17 mouse cellular contexts compared by ENCODE assay signal in the genomic region with DNA sequence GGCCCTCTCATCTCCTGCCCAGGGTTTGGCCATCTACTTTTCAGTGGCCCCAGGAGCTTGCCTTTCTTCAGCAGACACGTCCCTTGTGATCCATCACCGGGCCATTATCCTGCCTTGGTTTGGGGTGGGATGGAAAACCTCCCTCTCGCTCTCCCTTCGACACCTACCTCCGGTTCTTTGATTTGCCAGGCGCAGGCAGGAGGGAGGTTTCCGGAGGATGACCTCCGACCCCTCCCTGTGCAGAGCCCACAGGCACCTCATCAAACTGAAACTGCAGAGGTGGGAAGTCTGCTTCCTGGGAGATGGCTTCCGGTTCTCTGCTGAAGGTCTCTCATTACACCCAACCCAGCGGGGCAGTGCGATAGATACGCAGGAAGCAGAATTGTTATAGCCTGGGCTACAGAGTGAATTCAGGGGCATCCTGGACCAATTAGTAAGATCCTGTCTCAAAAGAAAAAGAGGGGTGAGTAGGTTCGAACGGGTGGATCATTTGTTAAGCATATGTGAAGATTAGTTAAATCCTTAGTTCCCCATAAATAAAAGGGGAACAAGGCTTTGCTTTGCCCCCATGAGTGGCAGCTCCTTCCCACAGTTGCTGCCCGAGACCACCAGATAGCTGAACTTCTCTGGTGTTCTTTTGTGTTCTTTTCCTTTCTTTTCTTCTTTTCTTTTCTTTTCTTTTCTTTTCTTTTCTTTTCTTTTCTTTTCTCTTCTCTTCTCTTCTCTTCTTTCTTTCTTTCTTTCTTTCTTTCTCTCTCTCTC.
DNase-seq lines count a peak whose midpoint lies in the region.
"Had no signal": no experiment of that assay in that cellular context is flagged by ENCODE, and none has a peak within 500 bp of the region (broad histone marks: within the 10 kb centered on the region; RNA-seq: fewer than 3 reads in every experiment).

No protein-coding gene starts in this region.

- 12% methylated on average over 15 of the region's 15 CpGs for WGBS in limb, embryonic 10.5 days

- H3K27ac ChIP-seq in limb, embryonic 10.5 days, result peak overlapping the region; percentile 77
- H3K27ac ChIP-seq: forebrain, embryonic 10.5 days; heart, embryonic 15.5 days; hindbrain, embryonic 10.5 days; midbrain, embryonic 10.5 days had no signal

- peaks cover 7% of the 10 kb centered on the region for H3K36me3 ChIP-seq in limb, embryonic 10.5 days
- H3K36me3 ChIP-seq: forebrain, embryonic 10.5 days; heart, embryonic 15.5 days; hindbrain, embryonic 10.5 days; midbrain, embryonic 10.5 days had no signal

- peak; percentile 29 for DNase-seq in thymus, postnatal 0 days (ENCODE audit: low spot score)
- DNase-seq in thymus, adult 18-20 months, result no peak
- peak; percentile 44 for DNase-seq in embryo, embryonic 11 days
- DNase-seq in limb, embryonic 10.5 days (ENCODE audit: low spot score), result peak; percentile 70
- no peak for DNase-seq in frontal cortex, postnatal 14 days (ENCODE audit: low spot score in 2 of 2)
- DNase-seq in cerebellum, postnatal 14 days, result no peak
- DNase-seq in heart, adult 9 months (ENCODE audit: low spot score in 2 of 2), result no peak
- DNase-seq: cerebellum, adult 2 months; forebrain, postnatal 0 days; heart, adult 18-20 months; kidney, adult 8-10 months; liver, postnatal 0 days; right cerebral cortex, postnatal 4 days had no signal

- H3K4me3 ChIP-seq in limb, embryonic 10.5 days, result no peak overlapping the region
- H3K4me3 ChIP-seq: forebrain, embryonic 10.5 days; heart, embryonic 15.5 days; hindbrain, embryonic 10.5 days; midbrain, embryonic 10.5 days had no signal

- no peaks in the 10 kb centered on the region for H3K9me3 ChIP-seq in limb, embryonic 10.5 days (replicated peaks)
- H3K9me3 ChIP-seq: forebrain, embryonic 10.5 days; heart, embryonic 15.5 days; midbrain, embryonic 10.5 days had no signal

- H3K4me1 ChIP-seq in limb, embryonic 10.5 days, result peaks cover 55% of the 10 kb centered on the region

- no peaks in the 10 kb centered on the region for H3K27me3 ChIP-seq in limb, embryonic 10.5 days (ENCODE audit: low read depth, poor library complexity, severe bottlenecking)

Comparison
In these comparisons a context has a peak if more than half of its experiments do, and no peak if none do; other contexts are left out.
1. DNase-seq: peak in thymus, postnatal 0 days (single experiment), embryo, embryonic 11 days (single experiment) and limb, embryonic 10.5 days (single experiment); none in thymus, adult 18-20 months (0 of 2), frontal cortex, postnatal 14 days (0 of 2), cerebellum, postnatal 14 days (0 of 2) and heart, adult 9 months (0 of 2).